Mouse (Mus musculus): ENCODE measurements around the gene Tank.

DNA sequence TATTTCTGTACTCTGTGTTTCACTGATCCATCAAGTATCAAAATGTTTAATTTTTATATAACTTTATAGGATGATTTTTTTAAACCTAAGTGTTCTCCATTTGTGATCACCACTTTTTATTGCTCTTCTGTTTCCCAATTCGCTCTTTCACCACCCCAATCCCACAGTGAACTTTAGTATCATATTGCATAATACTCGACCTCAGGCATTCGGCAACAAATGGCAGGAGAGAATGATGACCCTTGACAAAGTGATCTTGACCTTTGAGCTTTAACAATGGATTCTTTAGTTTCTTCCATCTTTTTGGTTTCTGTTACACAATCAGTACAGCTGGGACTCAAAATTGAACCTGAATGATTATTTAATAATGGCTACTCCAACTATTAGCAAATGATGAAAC is 46.1 kb upstream of the Tank start:
- TF ChIP-seq EP300 (optimal IDR thresholded peaks at IDR 0.05) (no peak), CTCF (IDR thresholded peaks at IDR 0.05; ENCODE audit: low read depth) (no peak)
